Mouse (Mus musculus): ENCODE data around the gene Clic3.

GRCm38 (mm10) chr2:25500071-25500575, 43.5 kb downstream of the Clic3 start:
- TF ChIP-seq POLR2A (IDR thresholded peaks at IDR 0.05; ENCODE audit: control insufficient read depth, extremely low read depth, insufficient read depth, low read length, poor library complexity) (no peak), CTCF (IDR thresholded peaks at IDR 0.05; ENCODE audit: borderline replicate concordance, control insufficient read depth, extremely low read depth, insufficient read depth, low read length, poor library complexity) (no peak)

All from thymus, adult 2 months (tissue).